Mouse (Mus musculus) heart, embryonic 11.5 days (tissue): ENCODE measurements around the gene Pde4d. TPM values are rescaled to one million over a fixed set of nuclear protein-coding genes. Genes with fewer than 3 reads are reported as not detected.

Source experiments
- ATAC-seq: fragments of 200-750 bp; cut with Nextera tagmentation; replicated peaks from 2 replicates; pipeline ENCODE4 v1.8.0; 2017; ENCODE audit warnings: moderate library complexity; ENCODE audit not compliant: insufficient number of reproducible peaks, low FRiP score, low TSS enrichment
- H3K27ac ChIP-seq: fragments of 300-500 bp; sonication (generic); 2 replicates; pipeline ENCODE4 v1.5.1; 2014; ENCODE audit warnings: mild to moderate bottlenecking, low read depth, low read length
- H3K27me3 ChIP-seq: fragments of 300-500 bp; sonication (generic); 2 replicates; pipeline ENCODE4 v1.6.1; 2014; ENCODE audit warnings: mild to moderate bottlenecking, low read length, mixed read lengths; ENCODE audit not compliant: control insufficient read depth, insufficient read depth
- H3K36me3 ChIP-seq: fragments of 300-500 bp; sonication (generic); 2 replicates; pipeline ENCODE4 v1.6.1; 2014; ENCODE audit warnings: mild to moderate bottlenecking, low read length, moderate library complexity, mixed read lengths; ENCODE audit not compliant: control insufficient read depth, insufficient read depth
- H3K4me1 ChIP-seq: fragments of 300-500 bp; sonication (generic); 2 replicates; pipeline ENCODE4 v1.6.1; 2014; ENCODE audit warnings: low read length; ENCODE audit not compliant: control insufficient read depth, insufficient read depth
- H3K4me2 ChIP-seq: fragments of 300-500 bp; sonication (generic); 2 replicates; pipeline ENCODE4 v1.6.1; 2014; ENCODE audit warnings: mild to moderate bottlenecking, moderate library complexity
- H3K4me3 ChIP-seq: fragments of 300-500 bp; sonication (generic); 2 replicates; pipeline ENCODE4 v1.5.1; 2014; ENCODE audit warnings: low read depth, low read length
- H3K9ac ChIP-seq: fragments of 300-500 bp; sonication (generic); 2 replicates; pipeline ENCODE4 v1.6.1; 2014; ENCODE audit warnings: mild to moderate bottlenecking, low read depth, low read length, moderate library complexity
- H3K9me3 ChIP-seq: fragments of 300-500 bp; sonication (generic); replicated peaks from 2 replicates; pipeline ENCODE4 v1.6.1; 2016; ENCODE audit warnings: low read length; ENCODE audit not compliant: control insufficient read depth
- WGBS: fragments of 180-500 bp; shearing (Covaris S2); extraction: QIAGEN DNeasy Blood & Tissue Kit; methylation state at CpG from one replicate; pipeline ENCODE4 v1.1.7; 2014; ENCODE audit not compliant: insufficient replicate concordance; 5-methylcytosine and 5-hydroxymethylcytosine counted together
- microRNA counts: library from miRNA; unstranded; fragments of <30 nt; microRNA quantifications from one replicate; lab custom pipeline; 2015
- microRNA-seq: library from miRNA; unstranded; fragments of <30 nt; microRNA quantifications from one replicate; pipeline ENCODE4, GENCODE M21; 2016; ENCODE audit warnings: borderline number of aligned reads
- polyA plus RNA-seq: library from polyadenylated mRNA; unstranded; fragments of >200 nt; fragmentation: Nextera tagmentation; extraction: Ambion mirVana; gene quantifications from 2 replicates; pipeline ENCODE4 v1.2.1, GENCODE M21; 2014

Gene Pde4d
- polyA plus RNA-seq, 1 experiment from 2014 or later: 27.8 TPM

DNA sequence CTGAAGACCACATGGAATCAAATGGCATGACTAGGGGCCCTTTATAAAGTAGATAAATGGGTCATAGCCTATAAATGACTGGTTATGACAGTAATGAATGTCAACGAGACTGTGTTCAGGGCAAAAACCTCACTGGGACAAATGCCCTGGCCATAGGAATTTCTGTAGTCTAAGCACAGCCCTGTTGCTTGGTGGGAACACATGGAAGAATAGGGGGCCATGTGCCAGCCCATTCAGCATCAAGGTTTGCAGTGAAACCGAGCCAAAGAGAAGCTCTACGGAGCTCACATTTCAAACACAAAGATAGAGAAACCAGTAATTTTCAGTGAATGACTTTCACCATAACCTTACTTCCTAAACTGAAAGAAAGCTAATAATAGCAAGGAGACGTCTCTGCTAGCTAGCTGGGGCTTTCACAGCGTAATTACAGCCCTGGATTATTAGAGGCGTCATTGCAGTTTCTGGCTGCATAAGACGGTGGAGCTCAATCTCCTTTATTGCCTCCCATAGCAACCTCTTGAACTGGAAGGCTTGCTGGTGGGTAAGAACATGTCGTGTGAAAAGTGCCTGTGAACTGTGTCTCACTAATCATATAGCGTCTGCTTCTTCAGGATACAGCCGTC is 1533.2 kb downstream of the Pde4d start:
- Histone ChIP-seq H3K27ac (no peak overlapping the region), H3K36me3 (no peaks in the 10 kb centered on the region), H3K27me3 (no peaks in the 10 kb centered on the region), H3K4me3 (no peak overlapping the region), H3K4me1 (no peaks in the 10 kb centered on the region), H3K9me3 (no peaks in the 10 kb centered on the region), H3K9ac (no peak overlapping the region), H3K4me2 (no peak overlapping the region)
- ATAC-seq: no peak
- WGBS: 68% methylated on average over 10 of the region's 10 CpGs

DNA sequence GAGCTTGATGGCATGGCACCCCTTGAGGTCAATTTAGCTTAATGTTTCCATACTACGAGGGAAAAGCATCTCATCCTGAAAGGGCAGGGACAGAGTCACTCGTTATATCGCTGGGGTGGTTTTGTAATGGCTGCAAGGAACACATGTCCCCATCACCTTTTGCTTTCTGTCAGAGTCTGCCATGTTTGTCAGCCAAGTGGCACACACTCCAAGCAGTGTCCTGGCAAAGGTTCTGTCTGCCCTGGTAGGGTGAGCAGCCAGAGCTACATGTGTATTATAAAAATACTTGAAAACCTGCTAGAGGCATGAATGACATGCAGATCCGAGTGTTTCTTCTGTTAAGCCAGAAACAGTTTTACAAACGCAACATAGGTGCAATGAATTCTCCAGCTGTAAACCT is 1535.7 kb downstream of the Pde4d start:
- Histone ChIP-seq H3K9me3 (no peaks in the 10 kb centered on the region), H3K27me3 (no peaks in the 10 kb centered on the region), H3K4me2 (no peak overlapping the region), H3K27ac (no peak overlapping the region), H3K9ac (no peak overlapping the region), H3K36me3 (no peaks in the 10 kb centered on the region), H3K4me3 (no peak overlapping the region), H3K4me1 (no peaks in the 10 kb centered on the region)
- ATAC-seq: no peak
- WGBS: 73% methylated on average over 5 of the region's 5 CpGs

DNA sequence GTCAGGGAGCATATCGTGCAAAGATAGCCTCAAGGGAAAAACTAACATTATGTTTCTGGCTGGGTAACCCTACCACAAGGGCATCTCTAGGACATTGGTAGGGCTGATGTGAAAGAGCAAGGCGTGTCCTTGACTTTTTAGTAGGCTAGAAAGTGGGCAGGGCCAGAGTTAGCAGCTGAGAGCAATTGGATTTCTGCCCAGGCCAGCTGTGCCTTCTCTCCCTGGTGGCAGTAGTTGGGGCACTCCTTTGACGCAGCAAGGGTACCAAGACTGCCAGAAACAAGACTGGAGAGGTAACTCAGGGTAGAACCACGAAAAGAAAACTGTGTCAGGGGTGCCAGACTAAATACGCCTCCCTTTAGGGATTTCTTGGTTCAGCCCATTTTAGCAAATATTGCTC is 1536.1 kb downstream of the Pde4d start:
- WGBS: 66% methylated on average over 5 of the region's 5 CpGs
- Histone ChIP-seq H3K27ac (no peak overlapping the region), H3K4me1 (no peaks in the 10 kb centered on the region), H3K36me3 (no peaks in the 10 kb centered on the region), H3K9me3 (no peaks in the 10 kb centered on the region), H3K4me3 (no peak overlapping the region), H3K27me3 (no peaks in the 10 kb centered on the region), H3K4me2 (no peak overlapping the region), H3K9ac (no peak overlapping the region)
- no peak for ATAC-seq

- H3K4me3 ChIP-seq: no peak overlapping the region
- no peak for ATAC-seq
- H3K36me3 ChIP-seq: no peaks in the 10 kb centered on the region
- no peak overlapping the region for H3K9ac ChIP-seq
- H3K4me1 ChIP-seq: peaks cover 15% of the 10 kb centered on the region
- no peak overlapping the region for H3K4me2 ChIP-seq
- 48% methylated on average over 5 of the region's 5 CpGs for WGBS
- no peaks in the 10 kb centered on the region for H3K9me3 ChIP-seq
- H3K27me3 ChIP-seq: no peaks in the 10 kb centered on the region
- H3K27ac ChIP-seq: no peak overlapping the region
These were observed 1543.2 kb downstream of the Pde4d start for GRCm38 (mm10) chr13:109992775-109993505.

- H3K9me3 ChIP-seq: no peaks in the 10 kb centered on the region
- H3K4me1 ChIP-seq: peaks cover 15% of the 10 kb centered on the region
- no peaks in the 10 kb centered on the region for H3K27me3 ChIP-seq
- no peaks in the 10 kb centered on the region for H3K36me3 ChIP-seq
- H3K9ac ChIP-seq: no peak overlapping the region
- no peak overlapping the region for H3K4me3 ChIP-seq
- 57% methylated on average over 3 of the region's 3 CpGs for WGBS
- no peak overlapping the region for H3K27ac ChIP-seq
- no peak overlapping the region for H3K4me2 ChIP-seq
- ATAC-seq: no peak
These were observed 1544.6 kb downstream of the Pde4d start for GRCm38 (mm10) chr13:109994240-109994764.

DNA sequence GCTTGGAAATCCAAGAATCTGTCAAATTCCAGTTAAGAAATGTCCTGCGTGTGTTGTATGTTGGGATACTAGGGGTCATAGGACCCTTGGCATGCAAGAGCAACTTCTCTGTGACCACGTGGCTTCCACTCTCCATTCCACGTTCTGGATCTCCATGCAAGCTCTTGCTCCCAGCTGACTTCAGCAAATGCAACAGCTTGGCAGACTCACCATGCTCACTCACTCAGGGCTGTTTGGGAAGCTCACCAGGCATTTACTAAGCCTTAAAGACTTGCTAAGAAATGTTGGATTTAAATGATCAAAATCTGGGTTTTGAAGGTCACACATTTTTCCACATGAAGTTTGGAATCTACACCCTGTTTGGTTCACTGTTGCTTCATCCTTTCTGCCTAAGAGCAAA is 1552.3 kb downstream of the Pde4d start:
- H3K27me3 ChIP-seq: peaks cover 12% of the 10 kb centered on the region; the same call in 1 of the 2 replicates
- H3K4me1 ChIP-seq: no peaks in the 10 kb centered on the region
- H3K27ac ChIP-seq: no peak overlapping the region
- no peak overlapping the region for H3K4me2 ChIP-seq
- H3K4me3 ChIP-seq: no peak overlapping the region
- 77% methylated on average over 3 of the region's 3 CpGs for WGBS
- H3K36me3 ChIP-seq: no peaks in the 10 kb centered on the region
- H3K9ac ChIP-seq: no peak overlapping the region
- ATAC-seq: no peak
- H3K9me3 ChIP-seq: no peaks in the 10 kb centered on the region

MicroRNA genes within 50 kb of the gene (microRNA counts, 519-probe panel; counts per million panel counts)
- microRNA mmu-miR-1904 (lab: Ali Mortazavi, UCI) (32.2 counts per million), microRNA mmu-miR-582-3p (lab: Ali Mortazavi, UCI) (32.2 counts per million), microRNA mmu-miR-582-5p (lab: Ali Mortazavi, UCI) (32.2 counts per million)

Small RNAs within 50 kb of the gene (microRNA-seq; reads per million reads assigned to microRNA genes)
- gene Mir1904: not detected
- gene Mir582: 18.6 reads per million, percentile 50 among the genes with 10 or more reads in this experiment

Other genes with a start within 250 kb of the Pde4d start
- 0.96 and 1.5 TPM in 2 replicates for gene Elovl7, start 235.5 kb upstream of the Pde4d start, polyA plus RNA-seq
- gene Depdc1b, start 133.6 kb upstream of the Pde4d start, polyA plus RNA-seq: 5.5 and 6.7 TPM in 2 replicates